Mouse (Mus musculus): ENCODE data around the gene Tle6. TPM values are rescaled to one million over a fixed set of nuclear protein-coding genes. Genes with fewer than 3 reads are reported as not detected.
"Not testable (repeated sequence)": the region's sequence is repeated elsewhere in the genome, so short reads cannot be mapped to it uniquely, and the experiment has no call there.

The Tle6 gene
- total RNA-seq (2015; ENCODE audit: low replicate concordance) (not detected in 2 replicates), total RNA-seq (2017; ENCODE audit: low replicate concordance) (4.1 TPM in 1 of 2 replicates, not detected in the other)

- ATAC-seq (replicated peaks; ENCODE audit: low FRiP score, poor library complexity, severe bottlenecking) = peak; percentile 74
Observed at GRCm38 (mm10) chr10:81600738-81601203, at the start of gene Tle6. TSS of gene Tle6 (minus strand) at chr10:81601073.

- ATAC-seq (replicated peaks; ENCODE audit: low FRiP score, poor library complexity, severe bottlenecking) = peak; percentile 100
Observed at GRCm38 (mm10) chr10:81648803-81649775, 48.2 kb upstream of the Tle6 start, which contains the start of gene Gm10778. TSS of gene Gm10778 (plus strand) at chr10:81649059.

GRCm38 (mm10) chr10:81646015-81646555 lies 45.2 kb upstream of the Tle6 start:
- ATAC-seq (replicated peaks; ENCODE audit: low FRiP score, poor library complexity, severe bottlenecking) = no peak

GRCm38 (mm10) chr10:81645391-81645790 lies 44.5 kb upstream of the Tle6 start:
- ATAC-seq (replicated peaks; ENCODE audit: low FRiP score, poor library complexity, severe bottlenecking) = no peak

GRCm38 (mm10) chr10:81644716-81645115 lies 43.8 kb upstream of the Tle6 start:
- no peak for ATAC-seq (replicated peaks; ENCODE audit: low FRiP score, poor library complexity, severe bottlenecking)

- ATAC-seq (replicated peaks; ENCODE audit: low FRiP score, poor library complexity, severe bottlenecking) = no peak
Observed at GRCm38 (mm10) chr10:81644162-81644561, 43.3 kb upstream of the Tle6 start.

- ATAC-seq (replicated peaks; ENCODE audit: low FRiP score, poor library complexity, severe bottlenecking) = peak; percentile 86
Observed at GRCm38 (mm10) chr10:81643449-81644055, 42.7 kb upstream of the Tle6 start.

- ATAC-seq (replicated peaks; ENCODE audit: low FRiP score, poor library complexity, severe bottlenecking) = no peak
Observed at GRCm38 (mm10) chr10:81642648-81643448, 42.0 kb upstream of the Tle6 start.

GRCm38 (mm10) chr10:81641978-81642647 lies 41.2 kb upstream of the Tle6 start:
- no peak for ATAC-seq (replicated peaks; ENCODE audit: low FRiP score, poor library complexity, severe bottlenecking)

GRCm38 (mm10) chr10:81641566-81641965 lies 40.7 kb upstream of the Tle6 start:
- no peak for ATAC-seq (replicated peaks; ENCODE audit: low FRiP score, poor library complexity, severe bottlenecking)

GRCm38 (mm10) chr10:81640825-81641224 lies 40.0 kb upstream of the Tle6 start:
- ATAC-seq (replicated peaks; ENCODE audit: low FRiP score, poor library complexity, severe bottlenecking) = not testable (repeated sequence)

GRCm38 (mm10) chr10:81638101-81638500 lies 37.2 kb upstream of the Tle6 start:
- ATAC-seq (replicated peaks; ENCODE audit: low FRiP score, poor library complexity, severe bottlenecking) = no peak

- no peak for ATAC-seq (replicated peaks; ENCODE audit: low FRiP score, poor library complexity, severe bottlenecking)
Observed at GRCm38 (mm10) chr10:81636338-81636737, 35.5 kb upstream of the Tle6 start.

- peak; percentile 92 for ATAC-seq (replicated peaks; ENCODE audit: low FRiP score, poor library complexity, severe bottlenecking)
Observed at GRCm38 (mm10) chr10:81633253-81634099, 32.6 kb upstream of the Tle6 start.

GRCm38 (mm10) chr10:81628390-81628789 lies 27.5 kb upstream of the Tle6 start, which contains the start of gene Ankrd24:
TSS of gene Ankrd24 (plus strand) at chr10:81628540.
- ATAC-seq (replicated peaks; ENCODE audit: low FRiP score, poor library complexity, severe bottlenecking) = no peak

- peak; percentile 27 for ATAC-seq (replicated peaks; ENCODE audit: low FRiP score, poor library complexity, severe bottlenecking)
Observed at GRCm38 (mm10) chr10:81627836-81628220, 27.0 kb upstream of the Tle6 start.

GRCm38 (mm10) chr10:81626994-81627835 lies 26.3 kb upstream of the Tle6 start, which contains the start of gene Sirt6:
TSS of gene Sirt6 (minus strand) at chr10:81627797.
- peak; percentile 95 for ATAC-seq (replicated peaks; ENCODE audit: low FRiP score, poor library complexity, severe bottlenecking)
